Mouse (Mus musculus): ENCODE measurements at regions not wholly inside any gene's neighbourhood (a gene's known extent, or its start where the extent isn't known, plus 50 kb on each side); places are given as distances from the start of the nearest gene placed in this dataset.
A peak's percentile ranks its signal among the peaks of the same experiment; 100 is the strongest.

GRCm38 (mm10) chr12:12147088-12147687 is 114.8 kb upstream of the Fam49a start:
- no peak for DNase-seq (ENCODE audit: low spot score in 2 of 2)

- no peak for DNase-seq (ENCODE audit: low spot score in 2 of 2)
Observed at GRCm38 (mm10) chr12:12147847-12148246, 114.1 kb upstream of the Fam49a start.

DNA sequence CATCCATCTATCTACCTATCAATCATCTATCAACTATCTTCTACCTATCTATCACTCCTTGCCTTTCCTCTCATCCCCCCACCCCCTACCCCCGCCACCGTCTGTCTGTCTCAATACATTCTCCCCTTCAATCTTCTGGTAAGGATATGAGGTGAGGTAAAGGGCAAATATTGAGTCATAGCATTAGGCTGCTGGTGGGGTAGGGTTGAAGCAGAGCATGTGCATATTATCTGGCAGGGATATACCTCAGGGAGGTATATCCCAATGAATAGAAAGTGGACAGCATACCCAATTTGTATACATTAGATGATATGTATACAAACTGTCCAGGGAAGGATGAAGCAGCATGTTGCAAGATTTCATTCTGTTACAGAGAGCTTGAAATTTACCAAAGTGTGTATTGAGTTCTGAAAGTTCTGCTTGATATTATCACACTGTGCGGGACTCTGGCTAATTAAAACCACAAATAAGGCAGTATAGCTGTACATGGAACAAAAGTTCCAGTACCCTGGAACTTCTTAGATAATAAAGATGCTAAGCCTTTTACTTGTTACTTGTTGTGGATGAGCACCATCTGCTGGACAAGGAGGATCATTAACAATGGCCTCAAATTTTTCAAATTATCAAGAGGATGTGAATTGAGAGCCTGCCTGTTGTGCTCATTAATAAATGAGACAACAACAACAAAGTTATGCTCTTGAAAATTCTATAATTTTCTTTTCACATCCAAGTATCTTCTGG is 113.1 kb upstream of the Fam49a start:
- DNase-seq (ENCODE audit: low spot score in 2 of 2): no peak

GRCm38 (mm10) chr12:12164411-12164810 is 97.5 kb upstream of the Fam49a start:
- DNase-seq (ENCODE audit: low spot score in 2 of 2): no peak

GRCm38 (mm10) chr12:12170581-12170980 is 91.4 kb upstream of the Fam49a start:
- DNase-seq (ENCODE audit: low spot score in 2 of 2): no peak

- no peak for DNase-seq (ENCODE audit: low spot score in 2 of 2)
Observed at GRCm38 (mm10) chr12:12172087-12172823, 89.7 kb upstream of the Fam49a start.

DNA sequence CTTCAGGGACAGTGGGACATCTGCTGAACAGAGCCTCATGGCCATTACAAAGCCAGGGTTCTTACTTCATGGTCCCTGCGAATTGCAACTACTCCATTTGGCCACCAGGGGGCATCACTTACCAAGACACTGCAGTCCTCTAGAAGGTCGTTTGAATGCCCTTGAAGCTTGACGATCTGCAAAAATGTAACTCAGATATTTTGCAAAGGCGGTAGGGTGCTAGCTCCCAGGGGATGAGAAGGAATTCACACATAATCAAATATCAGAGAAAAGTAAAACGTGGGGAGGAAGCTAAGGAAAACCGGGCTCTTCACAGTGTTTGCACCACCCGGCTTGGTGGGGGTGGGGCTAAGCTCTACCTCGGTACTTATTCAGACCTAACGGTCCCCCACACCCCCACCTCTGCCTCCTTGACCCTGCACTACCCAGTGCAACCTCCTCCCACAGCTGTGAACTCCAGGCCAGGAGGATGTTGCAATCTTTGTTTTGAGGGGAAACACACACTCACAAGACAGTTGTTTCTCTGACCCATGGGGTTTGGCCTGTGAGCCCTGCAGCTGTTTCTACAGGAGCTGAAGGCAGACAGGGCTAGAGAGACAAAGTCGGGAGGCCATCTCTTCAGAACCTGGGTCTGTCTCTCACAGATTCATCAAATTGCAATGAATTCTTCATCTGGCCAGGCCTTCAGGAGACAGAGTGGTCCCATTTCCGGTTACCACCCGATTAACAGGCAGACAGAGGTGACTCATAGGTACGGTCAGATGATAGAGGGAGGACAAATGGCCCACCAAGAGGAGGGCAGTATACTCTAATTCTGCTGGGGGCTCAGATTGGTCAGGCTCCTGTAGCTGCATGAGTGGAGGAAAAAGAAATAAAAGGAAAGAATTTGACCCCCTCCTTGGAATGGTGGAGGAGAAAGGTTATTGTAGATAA is 85.3 kb upstream of the Fam49a start:
- peak; percentile 36 to 65 for DNase-seq (ENCODE audit: low spot score in 2 of 2)

- DNase-seq (ENCODE audit: low spot score in 2 of 2): no peak
Observed at GRCm38 (mm10) chr12:12177264-12178043, 84.5 kb upstream of the Fam49a start.

DNA sequence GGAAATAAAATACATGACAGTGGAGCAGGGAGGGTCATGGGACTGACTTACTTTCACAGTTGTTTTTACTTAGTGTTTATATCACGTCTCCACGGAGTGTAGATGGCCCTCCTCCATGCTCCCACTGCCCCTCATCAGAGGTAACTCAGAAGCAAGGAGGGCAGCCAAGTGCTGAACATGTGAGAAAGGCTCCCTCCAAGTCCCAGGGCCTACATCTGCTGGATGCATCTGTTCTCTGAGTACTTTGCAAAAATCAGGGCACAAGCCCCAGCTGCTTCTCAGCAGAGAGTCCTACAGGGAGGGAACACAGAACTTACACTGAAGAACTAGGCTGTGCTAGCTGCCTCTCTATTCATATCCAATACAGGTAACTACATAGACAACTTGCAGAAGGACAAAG is 83.5 kb upstream of the Fam49a start:
- no peak for DNase-seq (ENCODE audit: low spot score in 2 of 2)

GRCm38 (mm10) chr12:12179292-12179865 is 82.6 kb upstream of the Fam49a start:
- no peak for DNase-seq (ENCODE audit: low spot score in 2 of 2)

GRCm38 (mm10) chr12:12180986-12181385 is 81.0 kb upstream of the Fam49a start:
- DNase-seq (ENCODE audit: low spot score in 2 of 2): no peak

DNA sequence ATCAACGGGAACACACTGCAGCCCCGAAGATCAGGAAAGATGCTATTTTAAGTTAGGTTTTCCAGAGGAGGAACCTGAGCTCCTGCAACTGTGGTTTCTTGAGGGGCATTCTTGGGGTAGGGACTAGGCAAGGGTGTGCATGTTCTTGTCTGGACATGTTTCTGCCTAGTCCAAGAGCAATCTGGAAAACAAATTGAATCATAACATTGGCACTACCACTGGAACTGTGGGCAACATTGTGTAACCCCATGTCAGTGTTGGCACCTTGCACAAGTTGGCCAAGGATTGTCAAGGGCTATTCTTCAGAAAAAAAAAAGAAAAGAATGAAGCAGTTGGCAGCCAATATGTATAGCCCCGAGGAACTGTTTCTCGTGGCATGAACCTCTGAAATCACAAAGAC is 80.3 kb upstream of the Fam49a start:
- DNase-seq (ENCODE audit: low spot score in 2 of 2): no peak

GRCm38 (mm10) chr12:12186353-12186752 is 75.6 kb upstream of the Fam49a start:
- no peak for DNase-seq (ENCODE audit: low spot score in 2 of 2)

GRCm38 (mm10) chr12:12195066-12195465 is 66.9 kb upstream of the Fam49a start:
- DNase-seq (ENCODE audit: low spot score in 2 of 2): no peak

GRCm38 (mm10) chr12:12196627-12197026 is 65.3 kb upstream of the Fam49a start:
- no peak for DNase-seq (ENCODE audit: low spot score in 2 of 2)

DNA sequence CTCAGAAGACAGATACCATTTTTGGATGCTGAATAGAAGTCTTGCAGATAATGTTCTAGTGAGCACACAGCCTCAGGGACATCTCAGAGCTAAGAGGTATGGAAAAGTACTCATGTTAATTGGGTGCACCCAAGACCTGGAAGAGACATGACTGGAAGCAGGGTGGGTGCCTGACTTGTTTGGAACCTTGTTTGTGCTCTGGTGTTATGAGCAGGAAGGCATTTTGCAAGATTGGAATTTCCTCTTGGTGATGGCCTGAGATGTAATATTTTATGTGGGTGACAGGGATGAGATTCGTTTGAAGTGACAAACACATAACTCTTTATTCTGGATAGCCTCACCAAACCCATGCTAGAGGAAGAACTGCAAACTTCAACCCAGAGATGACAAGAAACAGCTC is 53.7 kb upstream of the Fam49a start:
- no peak for DNase-seq (ENCODE audit: low spot score in 2 of 2)
